Mouse (Mus musculus): ENCODE measurements at regions not wholly inside any gene's neighbourhood (a gene's known extent, or its start where the extent isn't known, plus 50 kb on each side); places are given as distances from the start of the nearest gene placed in this dataset.

- Histone ChIP-seq H3K9ac (replicated peaks; ENCODE audit: low read depth, low read length) (no peak overlapping the region), H3K4me2 (ENCODE audit: low read depth, low read length) (no peak overlapping the region), H3K36me3 (ENCODE audit: control insufficient read depth, insufficient read depth, low read length) (no peaks in the 10 kb centered on the region), H3K27me3 (ENCODE audit: control insufficient read depth, insufficient read depth, low read length) (no peaks in the 10 kb centered on the region), H3K4me3 (ENCODE audit: low read depth, low read length) (no peak overlapping the region), H3K4me1 (ENCODE audit: control insufficient read depth, insufficient read depth, low read length) (0 out of 2 replicates have a peak, but pooled peaks cover 5% of the 10 kb centered on the region), H3K27ac (ENCODE audit: low read depth, low read length) (no peak overlapping the region), H3K9me3 (ENCODE audit: control insufficient read depth, low read length) (no peaks in the 10 kb centered on the region)
- 56% methylated on average over 7 of the region's 7 CpGs for WGBS
- ATAC-seq (ENCODE audit: low read depth) = no peak
Observed at GRCm38 (mm10) chr12:35702674-35703073, 167.8 kb upstream of the Ahr start.

GRCm38 (mm10) chr12:35694253-35694652 lies 159.4 kb upstream of the Ahr start:
- no peak overlapping the region for H3K27ac ChIP-seq (ENCODE audit: low read depth, low read length)
- ATAC-seq (ENCODE audit: low read depth) = no peak
- H3K9me3 ChIP-seq (ENCODE audit: control insufficient read depth, low read length) = no peaks in the 10 kb centered on the region
- H3K36me3 ChIP-seq (ENCODE audit: control insufficient read depth, insufficient read depth, low read length) = no peaks in the 10 kb centered on the region
- no peaks in the 10 kb centered on the region for H3K4me1 ChIP-seq (ENCODE audit: control insufficient read depth, insufficient read depth, low read length)
- no peaks in the 10 kb centered on the region for H3K27me3 ChIP-seq (ENCODE audit: control insufficient read depth, insufficient read depth, low read length)
- H3K4me3 ChIP-seq (ENCODE audit: low read depth, low read length) = no peak overlapping the region
- WGBS = 86% methylated on average over 3 of the region's 3 CpGs
- H3K9ac ChIP-seq (replicated peaks; ENCODE audit: low read depth, low read length) = no peak overlapping the region
- H3K4me2 ChIP-seq (ENCODE audit: low read depth, low read length) = no peak overlapping the region

DNA sequence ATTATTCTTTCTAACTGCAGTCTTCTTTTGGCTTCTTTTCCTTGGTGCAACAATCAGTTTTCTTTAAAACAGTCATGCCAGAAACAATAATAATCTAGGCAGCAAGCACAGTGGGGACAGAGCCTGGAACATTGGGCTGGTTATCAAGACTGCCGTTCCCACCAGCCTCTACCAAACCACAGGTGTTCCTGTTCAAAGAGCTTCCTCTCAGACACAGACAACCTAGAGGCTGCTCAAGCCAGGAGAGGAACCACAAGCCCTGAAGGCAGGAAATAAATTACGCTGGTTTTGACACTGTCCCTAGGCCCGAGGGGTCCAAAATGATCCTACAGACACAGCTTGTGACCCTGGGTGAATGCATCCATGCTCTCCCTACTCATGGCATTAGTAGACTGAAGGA lies 156.1 kb upstream of the Ahr start:
- Histone ChIP-seq H3K9ac (replicated peaks; ENCODE audit: low read depth, low read length) (no peak overlapping the region), H3K4me3 (ENCODE audit: low read depth, low read length) (no peak overlapping the region), H3K27ac (ENCODE audit: low read depth, low read length) (no peak overlapping the region), H3K36me3 (ENCODE audit: control insufficient read depth, insufficient read depth, low read length) (no peaks in the 10 kb centered on the region), H3K4me2 (ENCODE audit: low read depth, low read length) (no peak overlapping the region), H3K4me1 (ENCODE audit: control insufficient read depth, insufficient read depth, low read length) (no peaks in the 10 kb centered on the region), H3K27me3 (ENCODE audit: control insufficient read depth, insufficient read depth, low read length) (no peaks in the 10 kb centered on the region), H3K9me3 (ENCODE audit: control insufficient read depth, low read length) (no peaks in the 10 kb centered on the region)
- no peak for ATAC-seq (ENCODE audit: low read depth)
- WGBS = 77% methylated on average over 3 of the region's 3 CpGs

- H3K4me2 ChIP-seq (ENCODE audit: low read depth, low read length) = no peak overlapping the region
- no peaks in the 10 kb centered on the region for H3K9me3 ChIP-seq (ENCODE audit: control insufficient read depth, low read length)
- WGBS = 88% methylated on average over 2 of the region's 2 CpGs
- no peaks in the 10 kb centered on the region for H3K4me1 ChIP-seq (ENCODE audit: control insufficient read depth, insufficient read depth, low read length)
- H3K27me3 ChIP-seq (ENCODE audit: control insufficient read depth, insufficient read depth, low read length) = no peaks in the 10 kb centered on the region
- no peaks in the 10 kb centered on the region for H3K36me3 ChIP-seq (ENCODE audit: control insufficient read depth, insufficient read depth, low read length)
- H3K27ac ChIP-seq (ENCODE audit: low read depth, low read length) = no peak overlapping the region
- no peak overlapping the region for H3K9ac ChIP-seq (replicated peaks; ENCODE audit: low read depth, low read length)
- no peak overlapping the region for H3K4me3 ChIP-seq (ENCODE audit: low read depth, low read length)
- ATAC-seq (ENCODE audit: low read depth) = no peak
Observed at GRCm38 (mm10) chr12:35686231-35686630, 151.4 kb upstream of the Ahr start.

DNA sequence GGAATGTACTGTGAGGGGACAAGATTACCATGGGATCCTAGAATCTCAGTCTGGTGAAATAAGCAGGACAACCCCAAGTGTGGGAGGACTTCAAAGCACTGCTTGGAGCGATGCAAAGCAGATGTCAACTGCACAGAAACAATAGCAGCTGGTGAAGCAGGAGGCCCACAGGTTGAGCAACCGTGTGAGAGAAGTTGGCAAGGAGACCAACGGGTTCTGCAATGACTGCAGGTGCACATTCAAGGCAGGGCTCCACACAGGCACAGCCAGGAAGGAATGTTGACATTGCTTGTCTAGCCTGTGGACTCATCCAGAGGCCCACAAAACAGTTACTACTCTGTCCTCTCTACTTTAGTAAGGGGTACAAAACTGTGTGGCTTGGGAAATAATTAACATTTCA lies 150.4 kb upstream of the Ahr start:
- ATAC-seq (ENCODE audit: low read depth) = no peak
- Histone ChIP-seq H3K36me3 (ENCODE audit: control insufficient read depth, insufficient read depth, low read length) (no peaks in the 10 kb centered on the region), H3K4me3 (ENCODE audit: low read depth, low read length) (no peak overlapping the region), H3K9me3 (ENCODE audit: control insufficient read depth, low read length) (no peaks in the 10 kb centered on the region), H3K9ac (replicated peaks; ENCODE audit: low read depth, low read length) (no peak overlapping the region), H3K4me1 (ENCODE audit: control insufficient read depth, insufficient read depth, low read length) (no peaks in the 10 kb centered on the region), H3K27me3 (ENCODE audit: control insufficient read depth, insufficient read depth, low read length) (no peaks in the 10 kb centered on the region), H3K4me2 (ENCODE audit: low read depth, low read length) (no peak overlapping the region), H3K27ac (ENCODE audit: low read depth, low read length) (no peak overlapping the region)
- 62% methylated on average over 3 of the region's 3 CpGs for WGBS

GRCm38 (mm10) chr12:35681864-35682449 lies 147.1 kb upstream of the Ahr start:
- no peak overlapping the region for H3K4me2 ChIP-seq (ENCODE audit: low read depth, low read length)
- H3K27ac ChIP-seq (ENCODE audit: low read depth, low read length) = no peak overlapping the region
- ATAC-seq (ENCODE audit: low read depth) = no peak
- H3K4me3 ChIP-seq (ENCODE audit: low read depth, low read length) = no peak overlapping the region
- no peaks in the 10 kb centered on the region for H3K9me3 ChIP-seq (ENCODE audit: control insufficient read depth, low read length)
- H3K27me3 ChIP-seq (ENCODE audit: control insufficient read depth, insufficient read depth, low read length) = no peaks in the 10 kb centered on the region
- H3K36me3 ChIP-seq (ENCODE audit: control insufficient read depth, insufficient read depth, low read length) = no peaks in the 10 kb centered on the region
- no peaks in the 10 kb centered on the region for H3K4me1 ChIP-seq (ENCODE audit: control insufficient read depth, insufficient read depth, low read length)
- no peak overlapping the region for H3K9ac ChIP-seq (replicated peaks; ENCODE audit: low read depth, low read length)

GRCm38 (mm10) chr12:35679903-35680302 lies 145.1 kb upstream of the Ahr start:
- ATAC-seq (ENCODE audit: low read depth) = no peak
- no peaks in the 10 kb centered on the region for H3K4me1 ChIP-seq (ENCODE audit: control insufficient read depth, insufficient read depth, low read length)
- H3K36me3 ChIP-seq (ENCODE audit: control insufficient read depth, insufficient read depth, low read length) = no peaks in the 10 kb centered on the region
- H3K4me2 ChIP-seq (ENCODE audit: low read depth, low read length) = no peak overlapping the region
- H3K27ac ChIP-seq (ENCODE audit: low read depth, low read length) = no peak overlapping the region
- H3K9me3 ChIP-seq (ENCODE audit: control insufficient read depth, low read length) = no peaks in the 10 kb centered on the region
- no peak overlapping the region for H3K4me3 ChIP-seq (ENCODE audit: low read depth, low read length)
- WGBS = 81% methylated on average over 4 of the region's 4 CpGs
- no peaks in the 10 kb centered on the region for H3K27me3 ChIP-seq (ENCODE audit: control insufficient read depth, insufficient read depth, low read length)
- H3K9ac ChIP-seq (replicated peaks; ENCODE audit: low read depth, low read length) = no peak overlapping the region

GRCm38 (mm10) chr12:35679025-35679424 lies 144.2 kb upstream of the Ahr start:
- Histone ChIP-seq H3K9ac (replicated peaks; ENCODE audit: low read depth, low read length) (no peak overlapping the region), H3K4me2 (ENCODE audit: low read depth, low read length) (no peak overlapping the region), H3K4me3 (ENCODE audit: low read depth, low read length) (no peak overlapping the region), H3K9me3 (ENCODE audit: control insufficient read depth, low read length) (no peaks in the 10 kb centered on the region), H3K27me3 (ENCODE audit: control insufficient read depth, insufficient read depth, low read length) (no peaks in the 10 kb centered on the region), H3K4me1 (ENCODE audit: control insufficient read depth, insufficient read depth, low read length) (no peaks in the 10 kb centered on the region), H3K27ac (ENCODE audit: low read depth, low read length) (no peak overlapping the region), H3K36me3 (ENCODE audit: control insufficient read depth, insufficient read depth, low read length) (no peaks in the 10 kb centered on the region)
- ATAC-seq (ENCODE audit: low read depth) = no peak
- 77% methylated on average over 2 of the region's 2 CpGs for WGBS

GRCm38 (mm10) chr12:35674487-35674886 lies 139.6 kb upstream of the Ahr start:
- Histone ChIP-seq H3K27me3 (ENCODE audit: control insufficient read depth, insufficient read depth, low read length) (no peaks in the 10 kb centered on the region), H3K27ac (ENCODE audit: low read depth, low read length) (no peak overlapping the region), H3K9me3 (ENCODE audit: control insufficient read depth, low read length) (no peaks in the 10 kb centered on the region), H3K4me2 (ENCODE audit: low read depth, low read length) (no peak overlapping the region), H3K4me3 (ENCODE audit: low read depth, low read length) (no peak overlapping the region), H3K9ac (replicated peaks; ENCODE audit: low read depth, low read length) (no peak overlapping the region), H3K36me3 (ENCODE audit: control insufficient read depth, insufficient read depth, low read length) (no peaks in the 10 kb centered on the region), H3K4me1 (ENCODE audit: control insufficient read depth, insufficient read depth, low read length) (no peaks in the 10 kb centered on the region)
- WGBS = 60% methylated on average over 6 of the region's 6 CpGs
- no peak for ATAC-seq (ENCODE audit: low read depth)

DNA sequence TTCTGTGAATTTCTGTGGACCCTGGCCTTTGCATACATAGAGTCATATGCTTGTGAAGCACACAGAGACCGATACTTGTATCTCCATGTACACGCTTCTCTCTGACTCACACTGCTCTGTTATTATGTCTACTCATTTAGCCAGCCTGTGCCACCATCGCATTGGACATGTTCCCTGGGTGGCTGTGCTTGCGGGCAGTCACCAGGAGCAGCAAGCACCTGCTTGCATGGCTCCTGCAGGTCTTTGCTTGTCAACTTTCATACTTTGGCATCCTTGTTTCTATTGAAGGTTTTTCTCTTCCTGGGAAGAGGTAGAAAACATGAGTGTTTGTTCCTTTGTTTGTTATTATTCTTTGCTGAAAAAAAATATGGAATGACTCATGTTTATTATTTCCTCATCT lies 136.1 kb upstream of the Ahr start:
- Histone ChIP-seq H3K27ac (ENCODE audit: low read depth, low read length) (no peak overlapping the region), H3K4me3 (ENCODE audit: low read depth, low read length) (no peak overlapping the region), H3K4me1 (ENCODE audit: control insufficient read depth, insufficient read depth, low read length) (no peaks in the 10 kb centered on the region), H3K36me3 (ENCODE audit: control insufficient read depth, insufficient read depth, low read length) (no peaks in the 10 kb centered on the region), H3K9ac (replicated peaks; ENCODE audit: low read depth, low read length) (no peak overlapping the region), H3K9me3 (ENCODE audit: control insufficient read depth, low read length) (no peaks in the 10 kb centered on the region), H3K27me3 (ENCODE audit: control insufficient read depth, insufficient read depth, low read length) (no peaks in the 10 kb centered on the region), H3K4me2 (ENCODE audit: low read depth, low read length) (no peak overlapping the region)
- ATAC-seq (ENCODE audit: low read depth) = no peak
- 95% methylated on average over 4 of the region's 4 CpGs for WGBS
